Comparison of ENCODE assay signal across 9 mouse cellular contexts in the genomic region with DNA sequence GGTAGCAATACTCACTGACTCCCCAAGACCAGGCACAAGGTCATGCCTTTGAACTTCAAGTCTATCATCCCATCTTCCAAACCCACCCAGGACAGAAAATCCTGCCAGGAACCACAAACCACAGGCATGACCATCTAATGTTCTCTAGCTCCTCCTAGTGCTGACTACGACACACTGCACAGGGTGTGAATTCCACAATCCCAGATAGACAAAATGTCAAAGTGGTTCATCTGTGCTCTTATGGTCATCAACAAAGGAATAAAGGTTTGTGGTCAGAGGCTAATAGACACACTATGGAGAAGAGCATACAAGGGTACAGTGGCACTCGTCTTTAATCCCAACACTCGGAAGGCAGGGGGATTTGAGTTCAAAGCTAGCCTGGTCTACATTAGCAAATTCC. TPM values are rescaled to one million over a fixed set of nuclear protein-coding genes. Genes with fewer than 3 reads are reported as not detected.
DNase-seq lines count a peak whose midpoint lies in the region; ATAC-seq and TF ChIP-seq lines count a peak whose summit lies in the region.
"Had no signal": no experiment of that assay in that cellular context is flagged by ENCODE, and none has a peak within 500 bp of the region (broad histone marks: within the 10 kb centered on the region; RNA-seq: fewer than 3 reads in every experiment).

No protein-coding gene starts in this region.

- no peaks in the 10 kb centered on the region for H3K27me3 ChIP-seq in heart, embryonic 10.5 days (ENCODE audit: insufficient read depth, poor library complexity, severe bottlenecking)
- no peaks in the 10 kb centered on the region for H3K27me3 ChIP-seq in forebrain, postnatal 0 days (ENCODE audit: insufficient read depth, low read length)
- H3K27me3 ChIP-seq: neural tube, embryonic 12.5 days had no signal

- peak; percentile 77 for DNase-seq in heart, adult 11 months
- no peak for DNase-seq in heart, embryonic 10.5 days (ENCODE audit: low spot score)
- DNase-seq in 3T3-L1 (ENCODE audit: low read depth, low spot score), result peak; percentile 75
- peak; percentile 13 for DNase-seq in adipocyte (ENCODE audit: low spot score)
- DNase-seq in forebrain, postnatal 0 days, result peak; percentile 71
- no peak for DNase-seq in urinary bladder, postnatal 14 days (ENCODE audit: low spot score)
- no peak for DNase-seq in right cerebral cortex, postnatal 25 days

- no peak overlapping the region for H3K9ac ChIP-seq in forebrain, postnatal 0 days
- H3K9ac ChIP-seq: neural tube, embryonic 12.5 days had no signal

- no peak overlapping the region for H3K4me3 ChIP-seq in heart, embryonic 10.5 days
- no peak overlapping the region for H3K4me3 ChIP-seq in forebrain, postnatal 0 days (ENCODE audit: low read depth, low read length)
- H3K4me3 ChIP-seq: neural tube, embryonic 12.5 days had no signal

- H3K4me1 ChIP-seq in heart, embryonic 10.5 days, result no peaks in the 10 kb centered on the region
- H3K4me1 ChIP-seq in forebrain, postnatal 0 days (ENCODE audit: insufficient read depth), result no peaks in the 10 kb centered on the region
- H3K4me1 ChIP-seq: neural tube, embryonic 12.5 days had no signal

- H3K9me3 ChIP-seq in heart, embryonic 10.5 days, result no peaks in the 10 kb centered on the region
- no peaks in the 10 kb centered on the region for H3K9me3 ChIP-seq in forebrain, postnatal 0 days (ENCODE audit: low read length)
- H3K9me3 ChIP-seq: neural tube, embryonic 12.5 days had no signal

- H3K36me3 ChIP-seq in heart, embryonic 10.5 days, result peaks cover 47% of the 10 kb centered on the region
- H3K36me3 ChIP-seq in forebrain, postnatal 0 days (ENCODE audit: insufficient read depth), result peaks cover 41% of the 10 kb centered on the region

- H3K27ac ChIP-seq in heart, embryonic 10.5 days, result no peak overlapping the region
- H3K27ac ChIP-seq in forebrain, postnatal 0 days (ENCODE audit: low read depth, low read length), result no peak overlapping the region
- H3K27ac ChIP-seq: neural tube, embryonic 12.5 days had no signal

- WGBS in heart, embryonic 10.5 days, result 78% methylated on average over 3 of the region's 3 CpGs
- 70% methylated on average over 3 of the region's 3 CpGs for WGBS in forebrain, postnatal 0 days

- TF ChIP-seq CTCF in forebrain, postnatal 0 days (IDR thresholded peaks at IDR 0.05; ENCODE audit: low read depth), result peak; percentile 92

- peak; percentile 60 for ATAC-seq in forebrain, postnatal 0 days
- peak; percentile 97 for ATAC-seq in megakaryocyte progenitor cell, adult 5-6 weeks (replicated peaks; ENCODE audit: poor library complexity)

- H3K4me2 ChIP-seq in forebrain, postnatal 0 days (ENCODE audit: low read depth), result no peak overlapping the region
- H3K4me2 ChIP-seq: neural tube, embryonic 12.5 days had no signal

RNA-seq across cellular contexts. Expression of a gene that starts 22.1 kb away (rescaled TPM):
- polyA plus RNA-seq in heart, embryonic 10.5 days (2016; fragmentation: Nextera tagmentation; extraction: Ambion mirVana), result 5.8 and 6.6 TPM in 2 replicates
- 7.3 and 14.2 TPM in 2 replicates for total RNA-seq in forebrain, postnatal 0 days (2014; rRNA removed)
- 24.7 and 27.1 TPM in 2 replicates for polyA plus RNA-seq in forebrain, postnatal 0 days (2015; fragmentation: Nextera tagmentation; extraction: Ambion mirVana)
- 1.1 and 1.4 TPM in 2 replicates for total RNA-seq in megakaryocyte progenitor cell, adult 5-6 weeks (2015)
- total RNA-seq in megakaryocyte progenitor cell, adult 5-6 weeks (2017), result not detected in 2 replicates

RNA-seq across cellular contexts. Expression of a gene that starts 24.1 kb away (rescaled TPM):
- polyA plus RNA-seq in heart, embryonic 10.5 days (2016; fragmentation: Nextera tagmentation; extraction: Ambion mirVana), result 1.1 and 1.2 TPM in 2 replicates
- 223 and 278 TPM in 2 replicates for total RNA-seq in forebrain, postnatal 0 days (2014; rRNA removed)
- 247 and 295 TPM in 2 replicates for polyA plus RNA-seq in forebrain, postnatal 0 days (2015; fragmentation: Nextera tagmentation; extraction: Ambion mirVana)
- not detected in 2 replicates for total RNA-seq in megakaryocyte progenitor cell, adult 5-6 weeks (2015)
- 0.08 TPM in 1 of 2 replicates, not detected in the other for total RNA-seq in megakaryocyte progenitor cell, adult 5-6 weeks (2017)

RNA-seq across cellular contexts. Expression of a gene that starts 58.5 kb away (rescaled TPM):
- 0.30 and 0.31 TPM in 2 replicates for polyA plus RNA-seq in heart, embryonic 10.5 days (2016; fragmentation: Nextera tagmentation; extraction: Ambion mirVana)
- total RNA-seq in forebrain, postnatal 0 days (2014; rRNA removed), result not detected in 2 replicates
- 0.34 and 0.85 TPM in 2 replicates for polyA plus RNA-seq in forebrain, postnatal 0 days (2015; fragmentation: Nextera tagmentation; extraction: Ambion mirVana)
- total RNA-seq in megakaryocyte progenitor cell, adult 5-6 weeks (2015), result 0.46 TPM in 1 of 2 replicates, not detected in the other
- total RNA-seq in megakaryocyte progenitor cell, adult 5-6 weeks (2017), result not detected in 2 replicates

RNA-seq across cellular contexts. Expression of a gene that starts 59.1 kb away (rescaled TPM):
- 64.6 and 67.1 TPM in 2 replicates for polyA plus RNA-seq in heart, embryonic 10.5 days (2016; fragmentation: Nextera tagmentation; extraction: Ambion mirVana)
- 66.4 and 71.6 TPM in 2 replicates for total RNA-seq in forebrain, postnatal 0 days (2014; rRNA removed)
- polyA plus RNA-seq in forebrain, postnatal 0 days (2015; fragmentation: Nextera tagmentation; extraction: Ambion mirVana), result 51.9 and 56.7 TPM in 2 replicates
- total RNA-seq in megakaryocyte progenitor cell, adult 5-6 weeks (2015), result 46.9 and 53.0 TPM in 2 replicates
- 53.3 and 54.6 TPM in 2 replicates for total RNA-seq in megakaryocyte progenitor cell, adult 5-6 weeks (2017)

Comparison
In these comparisons a context has a peak if more than half of its experiments do, and no peak if none do; other contexts are left out.
1. DNase-seq: peak in heart, adult 11 months (single experiment), 3T3-L1 (single experiment), adipocyte (single experiment) and forebrain, postnatal 0 days (single experiment); none in heart, embryonic 10.5 days (single experiment), urinary bladder, postnatal 14 days (single experiment) and right cerebral cortex, postnatal 25 days (single experiment).
2. RNA of a gene that starts 24.1 kb away (total RNA-seq): 223 to 278 TPM in forebrain, postnatal 0 days; 0.08 TPM in megakaryocyte progenitor cell, adult 5-6 weeks; every median in the first group is over 100 times any median in the second.